Mouse (Mus musculus): Measurements from ENCODE around the gene Irak3.
"Not testable (repeated sequence)": the region's sequence is repeated elsewhere in the genome, so short reads cannot be mapped to it uniquely, and the experiment has no call there.

Irak3 gene

GRCm38 (mm10) chr10:120201961-120202402 is at the start of gene Irak3:
Gene Irak3, minus strand, starts transcription at chr10:120202130.
- DNase-seq, result peak; percentile 28

- DNase-seq, result no peak
Observed at GRCm38 (mm10) chr10:120250911-120251683, 49.2 kb upstream of the Irak3 start.

GRCm38 (mm10) chr10:120246994-120247750 is 45.2 kb upstream of the Irak3 start:
- DNase-seq, result no peak

GRCm38 (mm10) chr10:120245681-120246080 is 43.8 kb upstream of the Irak3 start:
- no peak for DNase-seq

- DNase-seq, result no peak
Observed at GRCm38 (mm10) chr10:120242421-120242820, 40.5 kb upstream of the Irak3 start.

GRCm38 (mm10) chr10:120239476-120239875 is 37.5 kb upstream of the Irak3 start:
- DNase-seq, result no peak

- DNase-seq, result no peak
Observed at GRCm38 (mm10) chr10:120238241-120238640, 36.3 kb upstream of the Irak3 start.

- DNase-seq, result no peak
Observed at GRCm38 (mm10) chr10:120236855-120237254, 34.9 kb upstream of the Irak3 start.

GRCm38 (mm10) chr10:120233655-120234367 is 31.9 kb upstream of the Irak3 start:
- DNase-seq, result no peak

GRCm38 (mm10) chr10:120231718-120232117 is 29.8 kb upstream of the Irak3 start:
- no peak for DNase-seq

- peak; percentile 80 for DNase-seq
Observed at GRCm38 (mm10) chr10:120226871-120227661, 25.1 kb upstream of the Irak3 start, which contains the start of gene Llph. Gene Llph, plus strand, starts transcription at chr10:120227070.

GRCm38 (mm10) chr10:120220776-120221175 is 18.8 kb upstream of the Irak3 start:
- DNase-seq, result no peak

GRCm38 (mm10) chr10:120219578-120220359 is 17.8 kb upstream of the Irak3 start:
- DNase-seq, result no peak

- no peak for DNase-seq
Observed at GRCm38 (mm10) chr10:120218996-120219395, 17.1 kb upstream of the Irak3 start.

GRCm38 (mm10) chr10:120217099-120217498 is 15.2 kb upstream of the Irak3 start:
- DNase-seq, result not testable (repeated sequence)

GRCm38 (mm10) chr10:120210096-120210495 is 8.2 kb upstream of the Irak3 start:
- DNase-seq, result no peak

GRCm38 (mm10) chr10:120209539-120209925 is 7.6 kb upstream of the Irak3 start:
- no peak for DNase-seq

GRCm38 (mm10) chr10:120208575-120209538 is 6.9 kb upstream of the Irak3 start:
- peak; percentile 83 for DNase-seq

GRCm38 (mm10) chr10:120208015-120208414 is 6.1 kb upstream of the Irak3 start:
- DNase-seq, result no peak

GRCm38 (mm10) chr10:120204591-120205210 is 2.8 kb upstream of the Irak3 start:
- no peak for DNase-seq

Measured in cerebellum, adult 11-12 months (tissue).